Mouse (Mus musculus): ENCODE measurements around the gene Ddn. TPM values are rescaled to one million over a fixed set of nuclear protein-coding genes. Genes with fewer than 3 reads are reported as not detected.

Ddn gene
- polyA plus RNA-seq, 1 experiment from 2014 or later, result not detected

DNA sequence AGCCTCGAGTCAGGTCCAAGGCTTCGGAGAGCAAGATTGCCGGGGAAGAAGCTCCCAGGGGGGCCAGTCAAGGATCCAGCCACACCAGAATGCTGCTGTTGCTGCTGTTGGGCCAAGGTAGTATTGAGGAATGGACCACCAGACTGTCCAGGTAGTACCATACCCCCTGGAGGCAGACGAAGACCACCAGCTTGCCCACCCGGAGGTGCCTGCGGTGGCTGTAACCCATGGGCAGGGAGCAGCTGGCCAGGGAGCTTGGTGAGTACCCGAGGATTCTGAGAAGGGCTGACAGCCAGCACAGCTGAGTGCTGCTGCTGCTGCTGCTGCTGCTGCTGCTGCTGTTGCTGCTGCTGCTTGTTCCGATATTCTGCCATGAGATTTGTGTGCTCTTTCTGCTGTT is 36.9 kb upstream of the Ddn start:
- Histone ChIP-seq H3K9me3 (replicated peaks; ENCODE audit: control insufficient read depth, low read length) (no peaks in the 10 kb centered on the region), H3K4me1 (ENCODE audit: control insufficient read depth, insufficient read depth, low read length) (no peaks in the 10 kb centered on the region), H3K4me3 (replicated peaks; ENCODE audit: low read length) (no peak overlapping the region), H3K27ac (ENCODE audit: low read length) (no peak overlapping the region), H3K36me3 (ENCODE audit: control insufficient read depth, insufficient read depth, low read length) (peaks cover 49% of the 10 kb centered on the region), H3K4me2 (ENCODE audit: low read depth, low read length) (no peak overlapping the region), H3K27me3 (ENCODE audit: control insufficient read depth, insufficient read depth, low read length) (no peaks in the 10 kb centered on the region), H3K9ac (ENCODE audit: low read length) (no peak overlapping the region)
- WGBS, result 88% methylated on average over 8 of the region's 8 CpGs
- no peak for ATAC-seq (ENCODE audit: insufficient read depth, low FRiP score)

DNA sequence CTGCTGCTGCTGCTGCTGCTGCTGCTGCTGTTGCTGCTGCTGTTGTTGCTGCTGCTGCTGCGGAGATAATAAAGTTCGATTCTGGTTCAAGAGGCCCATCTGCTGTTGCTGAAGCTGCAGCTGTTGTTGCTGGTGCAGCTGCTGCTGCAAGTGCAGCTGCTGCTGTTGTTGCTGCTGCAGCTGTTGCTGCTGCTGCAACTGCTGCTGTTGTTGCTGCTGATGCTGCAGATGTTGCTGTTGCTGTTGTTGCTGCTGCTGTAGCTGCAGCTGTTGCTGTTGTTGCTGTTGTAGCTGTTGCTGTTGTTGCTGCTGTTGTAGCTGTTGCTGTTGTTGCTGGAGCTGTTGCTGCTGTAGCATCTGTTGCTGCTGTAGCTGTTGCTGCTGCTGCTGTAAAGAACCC is 35.9 kb upstream of the Ddn start:
- no peaks in the 10 kb centered on the region for H3K4me1 ChIP-seq (ENCODE audit: control insufficient read depth, insufficient read depth, low read length)
- H3K27me3 ChIP-seq (ENCODE audit: control insufficient read depth, insufficient read depth, low read length), result no peaks in the 10 kb centered on the region
- no peak for ATAC-seq (ENCODE audit: insufficient read depth, low FRiP score)
- peaks cover 54% of the 10 kb centered on the region for H3K36me3 ChIP-seq (ENCODE audit: control insufficient read depth, insufficient read depth, low read length)
- H3K9me3 ChIP-seq (replicated peaks; ENCODE audit: control insufficient read depth, low read length), result no peaks in the 10 kb centered on the region
- H3K27ac ChIP-seq (ENCODE audit: low read length), result no peak overlapping the region
- no peak overlapping the region for H3K9ac ChIP-seq (ENCODE audit: low read length)
- H3K4me2 ChIP-seq (ENCODE audit: low read depth, low read length), result no peak overlapping the region
- WGBS, result 96% methylated on average over 2 of the region's 2 CpGs
- H3K4me3 ChIP-seq (replicated peaks; ENCODE audit: low read length), result no peak overlapping the region

DNA sequence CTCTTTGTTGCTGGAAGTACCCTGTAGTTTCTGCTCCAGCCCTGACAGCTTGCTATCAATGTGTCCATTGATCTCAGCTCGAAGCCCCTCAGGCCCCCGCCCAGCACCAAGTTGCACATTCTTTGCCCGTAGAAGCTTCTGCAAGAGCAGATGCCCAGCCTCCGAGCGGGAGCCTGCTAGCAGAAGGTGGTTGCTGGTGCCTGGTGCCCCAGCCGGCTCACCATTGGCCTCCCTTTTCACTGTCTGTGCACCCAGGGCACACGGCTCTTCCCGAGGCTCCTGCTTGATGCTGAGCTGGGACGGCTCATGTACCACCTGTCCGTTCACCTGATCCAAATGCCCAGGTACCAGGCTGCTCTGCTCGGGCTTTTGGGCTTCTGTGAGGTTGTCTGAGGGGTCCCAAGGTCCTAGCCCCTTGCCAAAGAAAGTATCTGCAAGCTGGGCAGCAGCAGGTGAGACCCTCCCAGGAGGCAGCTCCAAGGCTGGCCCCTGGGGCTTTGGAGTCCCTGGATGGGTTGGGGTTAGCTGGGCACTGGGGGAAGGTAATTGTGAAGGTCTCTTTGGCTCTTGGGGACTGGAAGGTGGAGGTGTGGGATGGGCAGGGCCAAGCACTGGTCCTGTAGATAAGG is 34.4 kb upstream of the Ddn start:
- Histone ChIP-seq H3K27ac (ENCODE audit: low read length) (no peak overlapping the region), H3K4me3 (replicated peaks; ENCODE audit: low read length) (no peak overlapping the region), H3K4me2 (ENCODE audit: low read depth, low read length) (no peak overlapping the region), H3K36me3 (ENCODE audit: control insufficient read depth, insufficient read depth, low read length) (peaks cover 57% of the 10 kb centered on the region), H3K27me3 (ENCODE audit: control insufficient read depth, insufficient read depth, low read length) (no peaks in the 10 kb centered on the region), H3K4me1 (ENCODE audit: control insufficient read depth, insufficient read depth, low read length) (no peaks in the 10 kb centered on the region), H3K9ac (ENCODE audit: low read length) (no peak overlapping the region), H3K9me3 (replicated peaks; ENCODE audit: control insufficient read depth, low read length) (no peaks in the 10 kb centered on the region)
- 86% methylated on average over 11 of the region's 11 CpGs for WGBS
- no peak for ATAC-seq (ENCODE audit: insufficient read depth, low FRiP score)

DNA sequence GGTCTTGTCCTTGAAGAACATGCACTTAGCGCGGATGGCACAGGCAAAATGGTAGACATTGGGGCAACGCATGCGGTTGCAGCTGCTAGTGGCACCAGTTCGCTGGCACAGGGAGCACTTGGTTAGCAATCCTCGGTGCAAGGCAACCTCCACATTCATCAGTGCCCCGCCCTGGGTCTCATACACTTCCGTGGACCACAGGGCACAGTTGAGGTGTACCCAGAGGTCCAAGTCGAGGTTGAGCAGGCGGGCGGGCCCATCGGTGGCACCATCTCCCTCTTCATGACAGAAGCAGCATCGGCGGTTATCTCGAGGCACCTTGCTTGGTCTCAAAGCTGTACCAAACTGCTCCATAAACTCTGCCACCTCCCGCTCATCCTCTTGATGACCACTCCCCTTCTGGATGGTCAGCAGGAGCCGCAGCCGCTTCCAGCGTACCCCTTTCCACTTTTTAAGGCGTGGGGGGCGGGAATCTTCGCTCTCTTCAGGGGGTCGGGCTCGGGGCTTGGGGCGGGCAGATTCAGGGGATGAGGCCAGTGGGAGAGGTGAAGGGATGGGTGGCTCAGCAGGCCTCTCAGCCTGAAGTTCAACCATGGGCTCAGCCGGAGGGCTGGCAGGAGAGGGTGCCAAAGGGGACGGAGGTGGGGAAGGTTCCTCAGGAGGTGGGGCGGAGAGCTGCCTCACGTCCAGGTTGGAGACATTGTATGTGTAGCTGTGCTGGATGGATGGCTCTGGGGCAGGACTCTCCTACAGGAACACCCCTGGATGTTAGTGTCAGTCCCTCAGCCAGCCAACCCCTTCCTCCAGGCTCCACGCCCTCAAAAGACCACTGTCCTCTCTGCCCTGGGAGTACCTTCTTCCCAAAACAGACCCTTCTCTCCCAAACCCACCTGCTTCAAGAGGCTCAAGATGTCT is 30.6 kb upstream of the Ddn start:
- no peak overlapping the region for H3K4me3 ChIP-seq (replicated peaks; ENCODE audit: low read length)
- no peaks in the 10 kb centered on the region for H3K4me1 ChIP-seq (ENCODE audit: control insufficient read depth, insufficient read depth, low read length)
- no peak overlapping the region for H3K4me2 ChIP-seq (ENCODE audit: low read depth, low read length)
- H3K27ac ChIP-seq (ENCODE audit: low read length), result no peak overlapping the region
- H3K36me3 ChIP-seq (ENCODE audit: control insufficient read depth, insufficient read depth, low read length), result peaks cover 68% of the 10 kb centered on the region
- H3K27me3 ChIP-seq (ENCODE audit: control insufficient read depth, insufficient read depth, low read length), result no peaks in the 10 kb centered on the region
- H3K9ac ChIP-seq (ENCODE audit: low read length), result no peak overlapping the region
- no peaks in the 10 kb centered on the region for H3K9me3 ChIP-seq (replicated peaks; ENCODE audit: control insufficient read depth, low read length)
- WGBS, result 91% methylated on average over 30 of the region's 30 CpGs
- no peak for ATAC-seq (ENCODE audit: insufficient read depth, low FRiP score)

DNA sequence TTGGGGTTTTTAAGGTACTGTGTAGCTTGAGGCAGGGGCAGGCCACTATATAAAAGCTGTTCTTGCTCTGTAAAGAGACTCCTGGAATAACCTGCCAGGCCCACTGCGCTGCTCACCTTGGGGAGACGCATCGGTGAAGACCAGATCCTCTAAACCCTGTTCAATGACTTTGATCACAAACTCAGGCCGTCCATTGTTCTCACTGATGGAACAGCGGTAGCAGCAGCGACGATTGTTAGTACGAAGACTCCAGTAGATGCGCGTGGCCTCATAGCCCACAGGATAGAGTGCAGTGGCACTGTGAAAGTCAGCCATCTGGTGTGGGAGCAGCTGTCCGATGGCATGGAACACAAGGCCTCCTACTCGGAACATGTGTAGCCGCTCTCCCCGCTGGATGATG is 29.9 kb upstream of the Ddn start:
- Histone ChIP-seq H3K9me3 (replicated peaks; ENCODE audit: control insufficient read depth, low read length) (no peaks in the 10 kb centered on the region), H3K4me3 (replicated peaks; ENCODE audit: low read length) (no peak overlapping the region), H3K9ac (ENCODE audit: low read length) (no peak overlapping the region), H3K4me2 (ENCODE audit: low read depth, low read length) (no peak overlapping the region), H3K27me3 (ENCODE audit: control insufficient read depth, insufficient read depth, low read length) (no peaks in the 10 kb centered on the region), H3K27ac (ENCODE audit: low read length) (no peak overlapping the region), H3K4me1 (ENCODE audit: control insufficient read depth, insufficient read depth, low read length) (no peaks in the 10 kb centered on the region), H3K36me3 (ENCODE audit: control insufficient read depth, insufficient read depth, low read length) (peaks cover 68% of the 10 kb centered on the region)
- no peak for ATAC-seq (ENCODE audit: insufficient read depth, low FRiP score)
- 94% methylated on average over 14 of the region's 14 CpGs for WGBS

DNA sequence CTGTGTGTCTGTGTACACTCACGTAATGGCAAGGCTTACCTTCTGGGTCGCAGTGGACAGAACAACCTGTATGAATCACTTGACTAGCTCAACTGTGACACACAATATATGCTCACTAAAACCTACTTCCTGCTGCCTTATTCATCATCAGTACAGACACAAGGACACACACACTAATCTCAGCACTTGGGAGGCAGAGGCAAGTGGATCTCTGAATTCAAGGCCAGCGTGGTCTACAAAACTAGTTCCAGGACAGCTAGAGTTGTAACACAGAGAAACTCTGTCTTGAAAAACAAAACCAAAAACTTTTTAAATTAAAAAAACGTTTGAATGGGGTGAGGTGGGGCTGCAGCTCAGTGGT is 28.4 kb upstream of the Ddn start:
- no peak overlapping the region for H3K9ac ChIP-seq (ENCODE audit: low read length)
- no peak overlapping the region for H3K4me3 ChIP-seq (replicated peaks; ENCODE audit: low read length)
- H3K36me3 ChIP-seq (ENCODE audit: control insufficient read depth, insufficient read depth, low read length), result peaks cover 58% of the 10 kb centered on the region
- 71% methylated on average over 4 of the region's 4 CpGs for WGBS
- H3K27ac ChIP-seq (ENCODE audit: low read length), result no peak overlapping the region
- no peaks in the 10 kb centered on the region for H3K9me3 ChIP-seq (replicated peaks; ENCODE audit: control insufficient read depth, low read length)
- H3K4me1 ChIP-seq (ENCODE audit: control insufficient read depth, insufficient read depth, low read length), result no peaks in the 10 kb centered on the region
- no peaks in the 10 kb centered on the region for H3K27me3 ChIP-seq (ENCODE audit: control insufficient read depth, insufficient read depth, low read length)
- H3K4me2 ChIP-seq (ENCODE audit: low read depth, low read length), result no peak overlapping the region
- ATAC-seq (ENCODE audit: insufficient read depth, low FRiP score), result no peak

DNA sequence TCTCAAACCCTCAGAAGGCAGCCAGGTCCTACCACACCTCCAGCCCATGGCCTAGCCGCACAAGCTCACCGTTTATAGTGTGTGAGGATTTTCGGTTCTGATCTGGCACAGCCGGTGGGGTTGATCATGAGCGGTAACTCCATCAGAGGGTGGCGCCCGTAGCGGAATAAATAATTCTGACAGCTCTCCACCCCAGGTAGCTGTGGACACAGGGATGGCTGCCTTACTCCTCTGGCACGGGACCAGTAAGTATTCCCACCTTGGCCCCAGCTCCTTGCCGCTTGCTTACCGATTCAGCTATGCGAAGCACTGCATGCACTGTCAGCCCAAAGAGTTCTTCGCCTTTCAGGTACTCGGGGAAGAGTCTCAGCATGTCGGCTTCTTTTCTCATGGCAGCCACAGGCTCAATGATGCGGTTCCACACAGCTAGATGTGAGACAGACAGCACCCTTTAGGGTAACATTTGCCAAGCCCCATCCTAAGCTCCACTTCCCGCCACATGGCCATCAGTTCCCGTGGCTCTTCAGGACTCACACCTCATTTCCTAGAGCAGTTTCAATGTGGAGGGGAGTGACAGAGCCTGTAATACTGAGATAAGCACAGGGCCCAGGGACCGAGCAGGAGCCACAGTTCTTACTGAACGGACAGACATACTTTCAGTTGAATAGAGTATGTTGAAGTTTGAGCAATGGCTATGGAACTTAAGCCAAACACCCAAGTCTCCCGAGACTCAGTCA is 27.9 kb upstream of the Ddn start:
- peaks cover 58% of the 10 kb centered on the region for H3K36me3 ChIP-seq (ENCODE audit: control insufficient read depth, insufficient read depth, low read length)
- no peak for ATAC-seq (ENCODE audit: insufficient read depth, low FRiP score)
- H3K4me1 ChIP-seq (ENCODE audit: control insufficient read depth, insufficient read depth, low read length), result no peaks in the 10 kb centered on the region

DNA sequence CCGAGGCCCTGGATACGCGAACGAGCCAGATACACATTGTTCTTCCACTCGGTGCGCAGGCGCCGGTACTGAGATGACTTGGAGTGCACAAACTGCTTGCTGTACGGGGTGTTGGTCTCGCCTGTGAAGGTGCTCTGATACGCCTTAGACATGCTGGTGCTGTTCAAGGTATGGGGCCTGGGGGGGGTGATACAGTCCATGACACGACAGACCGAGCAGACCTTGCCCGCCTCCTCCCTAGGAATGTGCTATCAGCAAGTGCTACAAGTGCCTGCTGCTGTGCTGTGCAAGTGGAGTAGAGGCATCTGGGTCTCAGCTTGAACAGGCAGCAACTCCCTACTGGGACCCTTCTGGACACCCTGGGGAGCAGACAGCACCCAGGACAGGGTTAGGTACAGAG is 26.0 kb upstream of the Ddn start:
- H3K9me3 ChIP-seq (replicated peaks; ENCODE audit: control insufficient read depth, low read length), result no peaks in the 10 kb centered on the region
- ATAC-seq (ENCODE audit: insufficient read depth, low FRiP score), result no peak
- H3K9ac ChIP-seq (ENCODE audit: low read length), result no peak overlapping the region
- H3K4me3 ChIP-seq (replicated peaks; ENCODE audit: low read length), result no peak overlapping the region
- peaks cover 5% of the 10 kb centered on the region; the same call in 1 of the 2 replicates for H3K4me1 ChIP-seq (ENCODE audit: control insufficient read depth, insufficient read depth, low read length)
- H3K27me3 ChIP-seq (ENCODE audit: control insufficient read depth, insufficient read depth, low read length), result no peaks in the 10 kb centered on the region
- H3K27ac ChIP-seq (ENCODE audit: low read length), result no peak overlapping the region
- H3K4me2 ChIP-seq (ENCODE audit: low read depth, low read length), result no peak overlapping the region
- peaks cover 50% of the 10 kb centered on the region for H3K36me3 ChIP-seq (ENCODE audit: control insufficient read depth, insufficient read depth, low read length)
- WGBS, result 93% methylated on average over 14 of the region's 14 CpGs

More for the DNA sequence above, 27.9 kb upstream of the Ddn start:
- Histone ChIP-seq H3K27me3 (ENCODE audit: control insufficient read depth, insufficient read depth, low read length) (no peaks in the 10 kb centered on the region), H3K9ac (ENCODE audit: low read length) (no peak overlapping the region), H3K4me2 (ENCODE audit: low read depth, low read length) (no peak overlapping the region), H3K9me3 (replicated peaks; ENCODE audit: control insufficient read depth, low read length) (no peaks in the 10 kb centered on the region), H3K27ac (ENCODE audit: low read length) (no peak overlapping the region), H3K4me3 (replicated peaks; ENCODE audit: low read length) (no peak overlapping the region)
- 91% methylated on average over 21 of the region's 21 CpGs for whole genome bisulfite sequencing

DNA sequence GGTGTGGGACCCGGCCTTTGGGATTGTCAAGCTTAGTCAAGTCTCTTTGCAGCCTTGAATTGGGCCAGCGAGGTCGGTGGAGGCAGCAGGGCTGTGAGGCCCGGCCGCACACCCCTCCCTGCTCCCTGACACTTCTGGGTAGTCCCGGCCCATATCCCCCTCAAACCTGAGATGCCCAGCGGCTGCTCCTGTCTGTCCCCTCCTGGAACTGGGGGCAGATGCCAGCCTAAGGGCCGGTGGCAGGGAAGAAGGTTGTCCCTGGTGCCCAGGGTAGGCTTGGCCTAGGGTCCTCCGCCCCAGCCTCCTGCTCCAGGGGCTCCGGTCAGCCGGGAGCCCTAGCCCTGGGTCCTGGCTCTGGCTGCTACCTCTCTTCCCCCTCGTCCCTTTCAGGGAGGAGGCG is 24.8 kb upstream of the Ddn start:
- Histone ChIP-seq H3K4me3 (replicated peaks; ENCODE audit: low read length) (no peak overlapping the region), H3K27me3 (ENCODE audit: control insufficient read depth, insufficient read depth, low read length) (no peaks in the 10 kb centered on the region), H3K9me3 (replicated peaks; ENCODE audit: control insufficient read depth, low read length) (no peaks in the 10 kb centered on the region), H3K9ac (ENCODE audit: low read length) (no peak overlapping the region), H3K27ac (ENCODE audit: low read length) (no peak overlapping the region), H3K4me1 (ENCODE audit: control insufficient read depth, insufficient read depth, low read length) (peaks cover 10% of the 10 kb centered on the region), H3K4me2 (ENCODE audit: low read depth, low read length) (no peak overlapping the region), H3K36me3 (ENCODE audit: control insufficient read depth, insufficient read depth, low read length) (peaks cover 40% of the 10 kb centered on the region)
- no peak for ATAC-seq (ENCODE audit: insufficient read depth, low FRiP score)
- WGBS, result 87% methylated on average over 13 of the region's 13 CpGs

Measured in stomach, embryonic 16.5 days (tissue).